Mouse (Mus musculus): ENCODE measurements around the gene Olfr18.

GRCm38 (mm10) chr9:20335994-20336393 lies at the start of gene Olfr18:
- TF ChIP-seq POLR2A (IDR thresholded peaks at IDR 0.05; ENCODE audit: extremely low read depth, insufficient read depth, low read length) (no peak), CTCF (IDR thresholded peaks at IDR 0.05; ENCODE audit: extremely low read depth, insufficient read depth, low read length) (no peak)
